Mouse (Mus musculus) C2C12 (cell line): ENCODE data around the gene Fnip2. TPM values are rescaled to one million over a fixed set of nuclear protein-coding genes. Genes with fewer than 3 reads are reported as not detected.
A peak's percentile ranks its signal among the peaks of the same experiment; 100 is the strongest.

Experiments used
- H3K27me3 ChIP-seq: one replicate; pipeline ENCODE4 v1.6.1; 2011; ENCODE audit not compliant: control insufficient read depth, insufficient read depth, insufficient read length
- H3K36me3 ChIP-seq: one replicate; pipeline ENCODE4 v1.6.1; 2011; ENCODE audit not compliant: control insufficient read depth, insufficient read depth
- H3K4me3 ChIP-seq: one replicate; pipeline ENCODE4 v1.5.1; 2011; ENCODE audit warnings: mild to moderate bottlenecking, control low read depth; ENCODE audit not compliant: poor library complexity, insufficient read depth, severe bottlenecking
- H3K79me2 ChIP-seq: one replicate; pipeline ENCODE4 v1.6.1; 2011; ENCODE audit not compliant: control insufficient read depth, insufficient read depth
- H3K79me3 ChIP-seq: one replicate; pipeline ENCODE4 v1.6.1; 2011; ENCODE audit warnings: low read depth, control low read depth
- H3ac ChIP-seq: one replicate; pipeline ENCODE3; 2011; ENCODE audit warnings: low read depth; ENCODE audit not compliant: control insufficient read depth, insufficient read length
- CEBPB ChIP-seq: IDR thresholded peaks from one replicate; pipeline ENCODE4 v1.6.1; 2011; ENCODE audit warnings: low read depth, mild to moderate bottlenecking, control low read depth, moderate library complexity
- CTCF ChIP-seq: IDR thresholded peaks from one replicate; pipeline ENCODE4 v1.5.1; 2011; ENCODE audit not compliant: control insufficient read depth, insufficient read depth, insufficient read length
- FOSL1 ChIP-seq: IDR thresholded peaks from one replicate; pipeline ENCODE4 v1.8.0; 2011; ENCODE audit warnings: mild to moderate bottlenecking, low read length; ENCODE audit not compliant: poor library complexity, insufficient read depth, severe bottlenecking
- MAX ChIP-seq: IDR thresholded peaks from one replicate; pipeline ENCODE4 v1.6.1; 2011; ENCODE audit warnings: mild to moderate bottlenecking, control low read depth
- MYOD1 ChIP-seq: IDR thresholded peaks from one replicate; pipeline ENCODE4 v1.6.1; 2011; ENCODE audit warnings: low read depth; ENCODE audit not compliant: control insufficient read depth, insufficient read length
- MYOG ChIP-seq: IDR thresholded peaks from one replicate; pipeline ENCODE4 v1.6.1; 2011; ENCODE audit not compliant: control insufficient read depth, insufficient read length; ENCODE audit errors: extremely low read depth
- USF1 ChIP-seq: IDR thresholded peaks from one replicate; pipeline ENCODE4 v1.6.1; 2011; ENCODE audit warnings: low read depth, mild to moderate bottlenecking, control low read depth, moderate library complexity
- polyA plus RNA-seq: library from polyadenylated mRNA; unstranded; fragments of >200 nt; fragmentation: generic; extraction: Trizol; gene quantifications from one replicate; pipeline ENCODE4 v1.2.1, GENCODE M21; 2012; ENCODE audit warnings: missing spikeins

The Fnip2 gene
- polyA plus RNA-seq, 1 experiment: 4.0 TPM

- H3K79me3 ChIP-seq: peaks cover 56% of the 10 kb centered on the region
- no peak overlapping the region for H3ac ChIP-seq
- TF ChIP-seq CTCF (no peak), USF1 (no peak), FOSL1 (no peak), MYOD1 (no peak), MYOG (no peak), MAX (no peak), CEBPB (no peak)
- H3K79me2 ChIP-seq: peaks cover 97% of the 10 kb centered on the region
- H3K36me3 ChIP-seq: no peaks in the 10 kb centered on the region
- no peaks in the 10 kb centered on the region for H3K27me3 ChIP-seq
- H3K4me3 ChIP-seq: no peak overlapping the region
These were observed 7.0 kb downstream of the Fnip2 start for GRCm38 (mm10) chr3:79560555-79560954.

GRCm38 (mm10) chr3:79559773-79560045 is 7.9 kb downstream of the Fnip2 start:
- no peak overlapping the region for H3K4me3 ChIP-seq
- peaks cover 97% of the 10 kb centered on the region for H3K79me2 ChIP-seq
- peaks cover 61% of the 10 kb centered on the region for H3K79me3 ChIP-seq
- no peaks in the 10 kb centered on the region for H3K27me3 ChIP-seq
- TF ChIP-seq MYOD1: no peak
- TF ChIP-seq USF1: no peak
- TF ChIP-seq FOSL1: no peak
- no peak for TF ChIP-seq CTCF
- no peak for TF ChIP-seq MAX
- no peak for TF ChIP-seq CEBPB
- no peak for TF ChIP-seq MYOG
- H3K36me3 ChIP-seq: no peaks in the 10 kb centered on the region
- peak overlapping the region; percentile 50 for H3ac ChIP-seq

GRCm38 (mm10) chr3:79559021-79559772 is 8.4 kb downstream of the Fnip2 start:
- no peaks in the 10 kb centered on the region for H3K27me3 ChIP-seq
- TF ChIP-seq CEBPB (no peak), USF1 (no peak), MAX (no peak), CTCF (no peak), FOSL1 (peak; percentile 44), MYOD1 (no peak), MYOG (no peak)
- no peak overlapping the region for H3K4me3 ChIP-seq
- no peak overlapping the region for H3ac ChIP-seq
- peaks cover 62% of the 10 kb centered on the region for H3K79me3 ChIP-seq
- peaks cover 97% of the 10 kb centered on the region for H3K79me2 ChIP-seq
- no peaks in the 10 kb centered on the region for H3K36me3 ChIP-seq

- TF ChIP-seq MYOD1 (no peak), MYOG (no peak), USF1 (no peak), FOSL1 (no peak), CTCF (no peak), MAX (no peak), CEBPB (no peak)
These were observed 12.5 kb downstream of the Fnip2 start for GRCm38 (mm10) chr3:79555061-79555460.

GRCm38 (mm10) chr3:79553779-79554178 is 13.8 kb downstream of the Fnip2 start:
- Histone ChIP-seq H3K79me3 (peaks cover 54% of the 10 kb centered on the region), H3K79me2 (peaks cover 95% of the 10 kb centered on the region), H3ac (no peak overlapping the region), H3K27me3 (no peaks in the 10 kb centered on the region), H3K4me3 (no peak overlapping the region), H3K36me3 (no peaks in the 10 kb centered on the region)
- TF ChIP-seq MAX (no peak), FOSL1 (no peak), USF1 (no peak), CEBPB (no peak), MYOD1 (no peak), MYOG (no peak), CTCF (no peak)

More at GRCm38 (mm10) chr3:79555061-79555460, 12.5 kb downstream of the Fnip2 start:
- Histone ChIP-seq H3K36me3 (no peaks in the 10 kb centered on the region), H3K4me3 (no peak overlapping the region), H3K27me3 (no peaks in the 10 kb centered on the region), H3K79me3 (peaks cover 53% of the 10 kb centered on the region), H3K79me2 (peaks cover 91% of the 10 kb centered on the region), H3ac (no peak overlapping the region)
